Mouse (Mus musculus) MEL (cell line): Measurements from ENCODE around the gene Unc119. TPM values are rescaled to one million over a fixed set of nuclear protein-coding genes. Genes with fewer than 3 reads are reported as not detected.

ENCODE experiments used
- DNase-seq: peaks from one replicate; pipeline ENCODE4 v3.0.0; 2011; ENCODE audit warnings: low read depth, low spot score
- H3K27ac ChIP-seq: 2 replicates; pipeline ENCODE4 v1.5.1; 2012; ENCODE audit warnings: low read depth, mild to moderate bottlenecking, control low read depth, low read length, moderate library complexity; ENCODE audit not compliant: control insufficient read depth
- H3K27me3 ChIP-seq, 2 experiments: fragments of 150-350 bp in 1 of 2; sonication (generic) in 1 of 2; 2 replicates each; pipeline ENCODE4 v1.6.1; 2012; ENCODE audit warnings: low read length in 2 of 2, mild to moderate bottlenecking in 2 of 2, improper control_type of control experiment in 1 of 2, moderate library complexity in 1 of 2; ENCODE audit not compliant: insufficient read depth in 2 of 2, control insufficient read depth in 1 of 2
- H3K36me3 ChIP-seq, 2 experiments: 2 replicates each; pipeline ENCODE4 v1.6.1; 2012 to 2014; ENCODE audit warnings: low read length in 2 of 2, improper control_type of control experiment in 1 of 2, inconsistent platforms in 1 of 2, mild to moderate bottlenecking in 1 of 2; ENCODE audit not compliant: insufficient read depth in 2 of 2, control insufficient read depth in 1 of 2
- H3K4me1 ChIP-seq, 2 experiments: fragments of 150-350 bp in 1 of 2; sonication (generic) in 1 of 2; 2 replicates each; pipeline ENCODE4 v1.6.1; 2012; ENCODE audit warnings: low read length in 2 of 2, improper control_type of control experiment in 1 of 2, mild to moderate bottlenecking in 1 of 2; ENCODE audit not compliant: insufficient read depth in 2 of 2, control insufficient read depth in 1 of 2
- H3K4me3 ChIP-seq, 2 experiments: fragments of 150-350 bp in 1 of 2; sonication (generic) in 1 of 2; 2 replicates each; pipeline ENCODE4 v1.5.1; 2012; ENCODE audit warnings: low read depth in 2 of 2, low read length in 2 of 2, mild to moderate bottlenecking in 2 of 2, moderate library complexity in 2 of 2, control low read depth in 1 of 2, improper control_type of control experiment in 1 of 2; ENCODE audit not compliant: control insufficient read depth in 1 of 2, insufficient read depth in 1 of 2
- H3K79me2 ChIP-seq: 2 replicates; pipeline ENCODE4 v1.6.1; 2012; ENCODE audit warnings: mild to moderate bottlenecking, low read length, moderate library complexity; ENCODE audit not compliant: control insufficient read depth, poor library complexity, insufficient read depth
- H3K9ac ChIP-seq: 2 replicates; pipeline ENCODE4 v1.6.1; 2012; ENCODE audit warnings: low read depth, mild to moderate bottlenecking, control low read depth, low read length, moderate library complexity; ENCODE audit not compliant: control insufficient read depth, poor library complexity, severe bottlenecking
- H3K9me3 ChIP-seq: fragments of 150-350 bp; sonication (generic); replicated peaks from 2 replicates; pipeline ENCODE4 v1.6.1; 2012; ENCODE audit warnings: mild to moderate bottlenecking, low read length, improper control_type of control experiment, moderate library complexity; ENCODE audit not compliant: insufficient read depth
- CHD1 ChIP-seq: IDR thresholded peaks from 2 replicates; pipeline ENCODE4 v1.6.1; 2012; ENCODE audit warnings: low read depth, mild to moderate bottlenecking, inconsistent platforms, low read length, improper control_type of control experiment
- CTCF ChIP-seq, 3 experiments: IDR thresholded peaks in 2 of 3; conservative IDR thresholded peaks in 1 of 3; 2 replicates each; pipeline ENCODE4 v1.5.1; 2011 to 2012; ENCODE audit warnings: low read length in 3 of 3, low read depth in 2 of 3, mild to moderate bottlenecking in 2 of 3, improper control_type of control experiment in 1 of 3, inconsistent platforms in 1 of 3, mixed read lengths in 1 of 3, moderate library complexity in 1 of 3; ENCODE audit not compliant: control insufficient read depth in 1 of 3, insufficient read depth in 1 of 3, poor library complexity in 1 of 3, severe bottlenecking in 1 of 3
- E2F4 ChIP-seq: IDR thresholded peaks from 2 replicates; pipeline ENCODE4 v1.6.1; 2011; ENCODE audit warnings: low read depth, low read length, improper control_type of control experiment, borderline replicate concordance
- GABPA ChIP-seq: IDR thresholded peaks from 2 replicates; pipeline ENCODE4 v1.6.1; 2012; ENCODE audit warnings: low read depth, mild to moderate bottlenecking, inconsistent platforms, low read length, improper control_type of control experiment, moderate library complexity
- HCFC1 ChIP-seq: IDR thresholded peaks from 2 replicates; pipeline ENCODE4 v1.6.1; 2012; ENCODE audit warnings: low read depth, mild to moderate bottlenecking, inconsistent platforms, low read length, improper control_type of control experiment, moderate library complexity
- KAT2A ChIP-seq: conservative IDR thresholded peaks from 2 replicates; pipeline ENCODE4 v1.6.1; 2012; ENCODE audit warnings: low read depth, low read length, improper control_type of control experiment, inconsistent platforms
- MAFK ChIP-seq: IDR thresholded peaks from 2 replicates; pipeline ENCODE4 v1.6.1; 2011; ENCODE audit warnings: low read depth, mild to moderate bottlenecking, low read length, improper control_type of control experiment, borderline replicate concordance
- MAX ChIP-seq: IDR thresholded peaks from 2 replicates; pipeline ENCODE4 v1.6.1; 2011; ENCODE audit warnings: low read length, improper control_type of control experiment
- MYB ChIP-seq: IDR thresholded peaks from 2 replicates; pipeline ENCODE4 v1.6.1; 2011; ENCODE audit warnings: mild to moderate bottlenecking, low read depth, low read length, improper control_type of control experiment
- MYC ChIP-seq: IDR thresholded peaks from 2 replicates; pipeline ENCODE4 v1.6.1; 2011; ENCODE audit warnings: low read depth, mild to moderate bottlenecking, low read length, improper control_type of control experiment, moderate library complexity
- POLR2A ChIP-seq, 2 experiments: IDR thresholded peaks; 2 replicates each; pipeline ENCODE4 v1.6.1; 2011 to 2012; ENCODE audit warnings: low read length in 2 of 2, mild to moderate bottlenecking in 2 of 2, control low read depth in 1 of 2, improper control_type of control experiment in 1 of 2, low read depth in 1 of 2, moderate library complexity in 1 of 2; ENCODE audit not compliant: control insufficient read depth in 1 of 2, insufficient read depth in 1 of 2, poor library complexity in 1 of 2
- POLR2AphosphoS2 ChIP-seq: IDR thresholded peaks from 2 replicates; pipeline ENCODE4 v1.6.1; 2011; ENCODE audit warnings: low read length, improper control_type of control experiment
- RCOR1 ChIP-seq: IDR thresholded peaks from 2 replicates; pipeline ENCODE4 v1.6.1; 2012; ENCODE audit warnings: low read depth, mild to moderate bottlenecking, inconsistent platforms, low read length, improper control_type of control experiment
- SMC3 ChIP-seq: IDR thresholded peaks from 2 replicates; pipeline ENCODE4 v1.6.1; 2011; ENCODE audit warnings: low read depth, low read length, improper control_type of control experiment
- UBTF ChIP-seq: IDR thresholded peaks from 2 replicates; pipeline ENCODE4 v1.6.1; 2012; ENCODE audit warnings: low read depth, mild to moderate bottlenecking, inconsistent platforms, low read length, improper control_type of control experiment, moderate library complexity, borderline replicate concordance; ENCODE audit not compliant: insufficient read depth
- USF2 ChIP-seq, 2 experiments: IDR thresholded peaks; 2 replicates each; pipeline ENCODE4 v1.6.1; 2011 to 2012; ENCODE audit warnings: improper control_type of control experiment in 2 of 2, low read length in 2 of 2, borderline replicate concordance in 1 of 2, inconsistent platforms in 1 of 2, low read depth in 1 of 2, mild to moderate bottlenecking in 1 of 2; ENCODE audit not compliant: insufficient read depth in 1 of 2
- ZKSCAN1 ChIP-seq: IDR thresholded peaks from 2 replicates; pipeline ENCODE4 v1.6.1; 2012; ENCODE audit warnings: low read depth, mild to moderate bottlenecking, inconsistent platforms, low read length, improper control_type of control experiment, moderate library complexity
- ZMIZ1 ChIP-seq: IDR thresholded peaks from 2 replicates; pipeline ENCODE4 v1.6.1; 2012; ENCODE audit warnings: low read depth, mild to moderate bottlenecking, inconsistent platforms, low read length, improper control_type of control experiment, moderate library complexity
- ZNF384 ChIP-seq: IDR thresholded peaks from 2 replicates; pipeline ENCODE4 v1.6.1; 2012; ENCODE audit warnings: low read depth, mild to moderate bottlenecking, inconsistent platforms, low read length, improper control_type of control experiment
- polyA plus RNA-seq, 2 experiments: library from polyadenylated mRNA; stranded (reverse) in 1 of 2; unstranded in 1 of 2; fragments of >175 nt in 1 of 2; fragments of >200 nt in 1 of 2; gene quantifications; 2 replicates each; pipeline versions ENCODE4 v1.2.1 to v1.2.4; 2012; ENCODE audit warnings: low replicate concordance in 2 of 2, low read depth in 1 of 2; ENCODE audit not compliant: insufficient read length in 2 of 2, insufficient read depth in 1 of 2, missing spikeins in 1 of 2
- total RNA-seq: library from RNA; depleted of rRNA; stranded (reverse); fragments of 300-350 nt; gene quantifications from 2 replicates; pipeline ENCODE4 v1.2.3, GENCODE M21; 2012

Gene Unc119
- total and polyA plus RNA-seq, 3 experiments: 61.7 to 140 TPM; not detected in 1

GRCm38 (mm10) chr11:78380996-78381395, 37.7 kb downstream of the Unc119 start:
- TF ChIP-seq POLR2AphosphoS2: no peak
- TF ChIP-seq ZNF384: no peak
- TF ChIP-seq USF2 (IDR thresholded peaks at IDR 0.05; ENCODE audit: borderline replicate concordance in 1 of 2, insufficient read depth in 1 of 2, low read depth in 1 of 2, low read length in 2 of 2): no peak
- no peak for TF ChIP-seq KAT2A
- TF ChIP-seq, all 39 proteins: peak for 0
- Histone ChIP-seq H3K27me3 (peaks cover 33 to 41% of the 10 kb centered on the region in 2 experiments), H3K27ac (no peak overlapping the region), H3K9ac (no peak overlapping the region), H3K4me1 (no peaks in the 10 kb centered on the region), H3K4me3 (no peak overlapping the region), H3K79me2 (no peaks in the 10 kb centered on the region), H3K36me3 (no peaks in the 10 kb centered on the region), H3K9me3 (no peaks in the 10 kb centered on the region)
- DNase-seq: no peak

- Histone ChIP-seq H3K9me3 (no peaks in the 10 kb centered on the region), H3K36me3 (no peaks in the 10 kb centered on the region), H3K27ac (no peak overlapping the region), H3K27me3 (peaks cover 30 to 41% of the 10 kb centered on the region in 2 experiments), H3K9ac (no peak overlapping the region), H3K4me3 (no peak overlapping the region), H3K4me1 (no peaks in the 10 kb centered on the region), H3K79me2 (no peaks in the 10 kb centered on the region)
- no peak for DNase-seq
- TF ChIP-seq ZMIZ1 (no peak), POLR2AphosphoS2 (no peak)
Observed at GRCm38 (mm10) chr11:78382286-78382685, 39.0 kb downstream of the Unc119 start.

DNA sequence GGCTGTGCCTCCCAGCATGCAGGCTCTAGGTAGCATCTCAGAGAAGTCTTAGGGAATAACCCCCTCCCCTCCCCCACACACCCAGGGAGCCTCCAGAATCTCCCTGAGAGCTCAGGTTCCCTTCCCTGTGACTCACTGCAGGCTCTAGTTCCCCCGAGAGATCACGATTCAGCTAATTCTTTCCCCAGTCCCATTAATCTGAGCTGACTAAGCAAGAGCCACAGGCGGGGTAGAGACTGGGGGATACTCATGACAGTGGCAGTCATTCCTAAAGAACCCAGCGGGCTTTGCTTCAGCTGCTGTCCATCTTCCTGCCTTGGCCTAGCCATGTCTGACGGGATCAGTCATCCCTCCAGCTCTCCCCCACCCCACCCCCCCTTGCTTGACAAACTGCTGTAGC, 39.4 kb downstream of the Unc119 start:
- H3K79me2 ChIP-seq: no peaks in the 10 kb centered on the region
- no peak overlapping the region for H3K27ac ChIP-seq
- H3K36me3 ChIP-seq: no peaks in the 10 kb centered on the region
- peaks cover 27 to 41% of the 10 kb centered on the region in 2 experiments for H3K27me3 ChIP-seq
- no peaks in the 10 kb centered on the region for H3K4me1 ChIP-seq
- H3K9me3 ChIP-seq: no peaks in the 10 kb centered on the region
- H3K4me3 ChIP-seq: no peak overlapping the region
- TF ChIP-seq CTCF (IDR thresholded peaks at IDR 0.05 in 2 of 3, conservative IDR thresholded peaks at IDR 0.05 in 1 of 3; ENCODE audit: control insufficient read depth in 1 of 3, insufficient read depth in 1 of 3, low read depth in 2 of 3, low read length in 3 of 3, poor library complexity in 1 of 3, severe bottlenecking in 1 of 3) (no peak), UBTF (no peak), RCOR1 (no peak), ZKSCAN1 (no peak), POLR2A (IDR thresholded peaks at IDR 0.05; ENCODE audit: control insufficient read depth in 1 of 2, insufficient read depth in 1 of 2, low read depth in 1 of 2, low read length in 2 of 2, poor library complexity in 1 of 2) (no peak), GABPA (no peak), MYC (no peak), ZNF384 (no peak), E2F4 (no peak), MAFK (no peak), CHD1 (no peak), USF2 (IDR thresholded peaks at IDR 0.05; ENCODE audit: borderline replicate concordance in 1 of 2, insufficient read depth in 1 of 2, low read depth in 1 of 2, low read length in 2 of 2) (no peak), MAX (no peak), MYB (no peak), HCFC1 (no peak), KAT2A (no peak), SMC3 (no peak), POLR2AphosphoS2 (no peak)
- no peak overlapping the region for H3K9ac ChIP-seq
- DNase-seq: no peak
